Mouse (Mus musculus) kidney, embryonic 16.5 days (tissue): ENCODE results near the gene Cux1. TPM values are rescaled to one million over a fixed set of nuclear protein-coding genes. Genes with fewer than 3 reads are reported as not detected.
A peak's percentile ranks its signal among the peaks of the same experiment; 100 is the strongest.
"Not testable (repeated sequence)": the region's sequence is repeated elsewhere in the genome, so short reads cannot be mapped to it uniquely, and the experiment has no call there.

ENCODE experiments used
- ATAC-seq: fragments of 200-750 bp; cut with Nextera tagmentation; 2 replicates; pipeline ENCODE4 v1.8.0; 2017; ENCODE audit warnings: moderate TSS enrichment; ENCODE audit not compliant: low FRiP score, low TSS enrichment
- H3K27ac ChIP-seq: fragments of 300-500 bp; sonication (generic); 2 replicates; pipeline ENCODE4 v1.5.1; 2014; ENCODE audit warnings: low read length
- H3K27me3 ChIP-seq: fragments of 300-500 bp; sonication (generic); 2 replicates; pipeline ENCODE4 v1.6.1; 2014; ENCODE audit warnings: low read length, control low read depth, mixed read lengths; ENCODE audit not compliant: insufficient read depth
- H3K36me3 ChIP-seq: fragments of 300-500 bp; sonication (generic); 2 replicates; pipeline ENCODE4 v1.6.1; 2014; ENCODE audit warnings: low read length, control low read depth, mixed read lengths; ENCODE audit not compliant: insufficient read depth
- H3K4me1 ChIP-seq: fragments of 300-500 bp; sonication (generic); 2 replicates; pipeline ENCODE4 v1.6.1; 2014; ENCODE audit warnings: low read length, control low read depth, mixed read lengths; ENCODE audit not compliant: insufficient read depth
- H3K4me2 ChIP-seq: fragments of 300-500 bp; sonication (generic); replicated peaks from 2 replicates; pipeline ENCODE4 v1.6.1; 2014; ENCODE audit warnings: low read depth, low read length
- H3K4me3 ChIP-seq: fragments of 300-500 bp; sonication (generic); 2 replicates; pipeline ENCODE4 v1.5.1; 2014; ENCODE audit warnings: mild to moderate bottlenecking, low read length
- H3K9ac ChIP-seq: fragments of 300-500 bp; sonication (generic); replicated peaks from 2 replicates; pipeline ENCODE4 v1.6.1; 2014; ENCODE audit warnings: low read length
- H3K9me3 ChIP-seq: fragments of 300-500 bp; sonication (generic); 2 replicates; pipeline ENCODE4 v1.6.1; 2016; ENCODE audit warnings: low read length, control low read depth
- WGBS: fragments of 180-500 bp; shearing (Covaris S2); extraction: QIAGEN DNeasy Blood & Tissue Kit; methylation state at CpG from one replicate; pipeline ENCODE4 v1.1.7; 2014; 5-methylcytosine and 5-hydroxymethylcytosine counted together
- polyA plus RNA-seq: library from polyadenylated mRNA; unstranded; fragments of >200 nt; fragmentation: Nextera tagmentation; extraction: Ambion mirVana; gene quantifications from 2 replicates; pipeline ENCODE4 v1.2.1, GENCODE M21; 2015

Gene Cux1
- polyA plus RNA-seq, 1 experiment from 2014 or later: 110 TPM

DNA sequence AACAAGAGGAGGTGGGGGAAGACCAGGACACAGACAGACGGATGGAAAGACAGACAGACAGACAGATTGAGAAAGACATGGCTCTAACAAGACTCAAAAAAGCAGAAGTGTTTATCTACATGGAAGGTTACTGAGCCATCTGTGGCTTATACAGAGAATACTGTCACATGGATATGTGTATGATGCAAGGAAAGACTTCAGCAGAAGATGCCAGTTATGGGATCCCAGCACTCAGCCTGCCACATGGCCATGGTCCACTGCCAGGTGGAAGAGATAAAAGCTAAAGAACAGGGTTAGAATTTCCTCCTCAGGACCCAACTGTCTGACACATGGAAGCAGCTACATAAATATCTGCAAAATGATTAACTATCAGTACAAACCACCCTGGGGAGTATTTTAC, 84.9 kb downstream of the Cux1 start:
- no peak overlapping the region for H3K27ac ChIP-seq
- no peaks in the 10 kb centered on the region for H3K27me3 ChIP-seq
- H3K9ac ChIP-seq: no peak overlapping the region
- peaks cover 25% of the 10 kb centered on the region for H3K4me1 ChIP-seq
- H3K36me3 ChIP-seq: peaks cover 18% of the 10 kb centered on the region
- no peaks in the 10 kb centered on the region for H3K9me3 ChIP-seq
- 81% methylated on average over 1 of the region's 1 CpGs for WGBS
- ATAC-seq: no peak
- no peak overlapping the region for H3K4me3 ChIP-seq
- no peak overlapping the region for H3K4me2 ChIP-seq

DNA sequence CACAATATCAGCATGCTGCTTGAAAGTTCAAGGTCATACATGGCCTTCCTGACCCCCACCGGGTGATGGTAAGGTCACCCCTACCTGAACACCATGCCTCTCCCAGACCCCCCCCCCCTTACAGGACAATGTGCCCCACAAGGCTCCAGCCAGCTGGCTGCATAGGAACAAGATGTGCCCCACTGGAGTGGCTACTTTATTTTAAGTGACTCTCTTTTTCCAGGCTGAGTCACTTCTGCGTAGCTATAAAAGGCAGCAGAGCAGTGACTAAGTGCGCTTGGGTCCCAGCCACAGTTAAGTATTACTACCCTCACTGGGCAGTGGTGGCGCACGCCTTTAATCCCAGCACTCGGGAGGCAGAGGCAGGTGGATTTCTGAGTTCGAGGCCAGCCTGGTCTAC, 86.7 kb downstream of the Cux1 start:
- Histone ChIP-seq H3K4me3 (no peak overlapping the region), H3K9me3 (no peaks in the 10 kb centered on the region), H3K4me2 (no peak overlapping the region), H3K4me1 (peaks cover 25% of the 10 kb centered on the region), H3K27ac (no peak overlapping the region; the same call in 1 of the 2 replicates), H3K36me3 (peaks cover 18% of the 10 kb centered on the region), H3K9ac (no peak overlapping the region), H3K27me3 (no peaks in the 10 kb centered on the region)
- no peak for ATAC-seq
- 77% methylated on average over 7 of the region's 7 CpGs for WGBS

DNA sequence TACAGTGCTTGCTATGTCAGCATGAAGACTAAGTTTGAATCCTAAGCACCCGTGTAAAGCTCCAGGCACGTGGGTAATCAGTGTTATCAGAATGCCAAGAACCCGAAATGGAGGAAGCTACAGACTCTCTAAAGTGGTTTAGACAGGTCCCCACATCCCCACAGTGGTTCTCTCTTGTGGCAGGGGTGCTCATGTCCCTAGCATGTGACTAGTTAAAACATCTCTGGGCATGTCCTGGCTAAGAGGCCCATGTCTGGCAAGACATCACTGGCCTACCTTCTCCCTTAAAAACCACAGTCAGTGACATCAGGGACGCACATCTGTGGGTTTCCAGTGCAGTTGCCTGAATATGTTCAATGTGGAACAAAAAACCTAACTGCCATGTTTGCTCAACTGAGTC, 87.5 kb downstream of the Cux1 start:
- no peaks in the 10 kb centered on the region for H3K27me3 ChIP-seq
- peak overlapping the region; percentile 78 for H3K27ac ChIP-seq
- H3K36me3 ChIP-seq: peaks cover 11% of the 10 kb centered on the region
- no peak for ATAC-seq
- H3K9me3 ChIP-seq: no peaks in the 10 kb centered on the region
- 77% methylated on average over 4 of the region's 4 CpGs for WGBS
- no peak overlapping the region for H3K9ac ChIP-seq
- H3K4me2 ChIP-seq: no peak overlapping the region
- H3K4me3 ChIP-seq: no peak overlapping the region
- H3K4me1 ChIP-seq: peaks cover 25% of the 10 kb centered on the region

DNA sequence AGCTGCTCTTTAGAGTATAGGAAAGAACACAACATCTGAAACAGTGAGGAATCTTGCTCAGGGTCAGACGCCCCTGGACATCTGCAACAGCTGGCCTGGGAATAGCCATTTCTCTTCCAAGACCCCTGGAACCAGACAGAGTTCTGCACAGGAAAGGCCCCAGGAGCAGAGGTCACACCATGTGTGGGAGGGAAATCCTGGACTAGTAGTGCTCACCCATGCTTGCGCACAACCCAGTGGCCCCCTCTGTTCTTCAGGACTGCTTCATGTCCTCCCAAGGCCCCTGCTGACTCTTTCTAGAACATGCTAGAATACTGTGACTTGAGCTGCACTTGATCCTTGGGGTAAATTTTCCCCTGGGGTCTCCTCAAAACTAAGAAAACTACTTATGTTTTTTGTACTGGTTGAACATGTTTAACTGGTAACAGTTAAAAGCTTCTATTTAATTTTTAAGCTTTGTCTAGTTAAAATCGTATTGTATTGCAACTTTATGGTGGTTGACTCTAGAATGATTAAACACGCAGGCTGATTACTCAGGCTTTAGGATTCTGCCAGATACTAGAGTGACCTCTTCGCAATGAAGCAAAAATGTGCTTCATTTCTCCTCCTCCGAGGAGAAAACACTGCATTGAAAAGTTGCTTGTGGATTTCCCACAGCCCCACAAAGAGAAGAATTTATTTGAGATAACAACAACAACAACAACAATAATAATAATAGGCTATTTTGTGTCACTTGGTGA, 88.1 kb downstream of the Cux1 start:
- Histone ChIP-seq H3K27me3 (no peaks in the 10 kb centered on the region), H3K4me1 (peaks cover 25% of the 10 kb centered on the region), H3K9me3 (no peaks in the 10 kb centered on the region), H3K27ac (peak overlapping the region; percentile 78), H3K4me3 (no peak overlapping the region), H3K36me3 (peaks cover 6% of the 10 kb centered on the region), H3K4me2 (no peak overlapping the region), H3K9ac (no peak overlapping the region)
- peak; percentile 80 for ATAC-seq
- WGBS: 44% methylated on average over 6 of the region's 6 CpGs

DNA sequence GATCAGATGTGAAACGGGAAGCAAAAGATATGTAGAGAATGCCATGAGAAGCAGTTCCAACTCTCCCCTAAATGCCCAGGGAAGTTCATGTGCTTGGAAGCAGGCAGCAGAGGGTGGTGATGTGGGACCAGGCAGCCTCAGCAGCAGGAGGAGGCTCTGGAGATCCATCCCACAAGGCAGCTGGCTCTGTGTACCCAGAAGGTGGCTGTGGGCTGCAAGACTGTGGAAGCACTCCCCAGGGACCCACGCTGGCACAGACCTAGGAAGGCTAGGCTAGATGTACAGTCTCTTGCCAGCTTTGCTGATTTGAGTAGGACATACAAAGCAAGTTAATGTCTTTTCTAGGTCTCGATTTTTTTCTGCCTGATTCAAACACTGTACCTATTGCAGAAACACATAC, 91.0 kb downstream of the Cux1 start:
- Histone ChIP-seq H3K4me1 (peaks cover 54% of the 10 kb centered on the region), H3K9ac (no peak overlapping the region), H3K27me3 (no peaks in the 10 kb centered on the region), H3K4me3 (no peak overlapping the region), H3K36me3 (no peaks in the 10 kb centered on the region), H3K4me2 (no peak overlapping the region), H3K9me3 (no peaks in the 10 kb centered on the region), H3K27ac (no peak overlapping the region)
- ATAC-seq: no peak
- 82% methylated on average over 3 of the region's 3 CpGs for WGBS

DNA sequence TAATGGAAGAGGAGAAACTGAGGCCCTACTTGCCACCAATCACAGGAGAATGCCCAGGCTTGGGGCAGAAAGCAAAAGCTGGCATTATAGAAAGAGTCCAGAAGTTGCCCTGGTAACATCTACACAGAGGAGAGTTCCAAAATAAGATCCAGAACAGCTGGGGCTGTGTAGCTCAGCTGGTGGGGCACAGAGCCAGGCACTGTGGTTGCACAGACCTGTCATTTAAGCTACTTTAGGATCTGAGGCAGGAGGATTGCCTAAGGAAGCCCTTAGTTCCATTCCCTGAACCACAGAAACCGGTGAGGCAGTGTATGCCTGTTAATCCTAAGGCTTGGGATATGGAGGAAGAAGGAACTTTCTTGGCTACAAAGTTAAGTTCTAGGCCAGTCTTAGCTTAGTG, 92.1 kb downstream of the Cux1 start:
- 86% methylated on average over 1 of the region's 1 CpGs for WGBS
- peaks cover 63% of the 10 kb centered on the region for H3K4me1 ChIP-seq
- no peaks in the 10 kb centered on the region for H3K9me3 ChIP-seq
- no peak overlapping the region for H3K9ac ChIP-seq
- no peak overlapping the region for H3K4me2 ChIP-seq
- H3K4me3 ChIP-seq: no peak overlapping the region
- H3K36me3 ChIP-seq: no peaks in the 10 kb centered on the region
- H3K27me3 ChIP-seq: no peaks in the 10 kb centered on the region
- no peak overlapping the region for H3K27ac ChIP-seq
- ATAC-seq: no peak

DNA sequence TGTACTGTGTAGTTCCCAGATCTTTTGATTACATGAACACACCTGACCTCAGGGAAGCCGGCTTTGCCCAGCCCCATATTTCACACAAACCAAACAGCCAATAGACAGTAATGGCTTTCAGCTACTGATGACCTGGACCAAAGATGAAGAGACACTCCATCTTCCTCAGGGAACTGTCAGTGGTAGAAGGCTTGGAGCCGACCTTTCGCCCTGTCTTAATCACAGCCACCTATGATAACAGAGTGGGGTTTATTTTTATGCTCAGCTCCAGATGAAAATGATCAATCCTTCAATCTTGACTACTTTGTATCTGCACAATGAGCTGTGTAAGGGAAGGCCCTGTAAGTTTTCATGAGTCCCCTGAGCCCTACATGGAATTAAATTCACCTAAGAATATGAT, 93.2 kb downstream of the Cux1 start:
- Histone ChIP-seq H3K4me1 (peaks cover 60% of the 10 kb centered on the region), H3K9me3 (no peaks in the 10 kb centered on the region), H3K4me2 (no peak overlapping the region), H3K4me3 (no peak overlapping the region), H3K9ac (no peak overlapping the region), H3K27ac (no peak overlapping the region; the same call in 1 of the 2 replicates), H3K36me3 (no peaks in the 10 kb centered on the region), H3K27me3 (no peaks in the 10 kb centered on the region)
- no peak for ATAC-seq
- WGBS: 41% methylated on average over 3 of the region's 3 CpGs

DNA sequence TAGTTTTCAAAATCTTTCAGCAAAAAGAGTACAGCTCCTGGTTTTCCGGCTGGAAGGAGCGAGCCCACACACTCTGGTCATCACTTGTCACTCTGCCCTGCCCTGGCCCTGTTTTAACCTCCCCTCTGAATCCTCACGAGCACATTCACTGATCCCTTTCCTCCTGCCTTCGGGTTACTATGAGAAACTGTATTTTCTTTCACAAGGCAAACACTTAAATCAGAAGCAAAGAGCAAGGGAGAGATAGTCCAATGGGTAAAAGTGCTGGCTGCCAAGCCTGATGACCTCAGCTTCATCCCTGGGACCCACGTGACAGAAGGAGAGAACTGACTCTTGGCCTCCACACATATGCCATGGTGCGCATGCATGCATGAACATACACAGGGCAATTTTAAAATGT, 94.0 kb downstream of the Cux1 start:
- Histone ChIP-seq H3K9me3 (no peaks in the 10 kb centered on the region), H3K4me3 (no peak overlapping the region), H3K9ac (0 out of 2 replicates have a peak overlapping the region, but pooled peaks have one; percentile 12), H3K4me2 (0 out of 2 replicates have a peak overlapping the region, but pooled peaks have one; percentile 5), H3K27me3 (no peaks in the 10 kb centered on the region), H3K27ac (peak overlapping the region; percentile 65), H3K4me1 (peaks cover 59% of the 10 kb centered on the region), H3K36me3 (no peaks in the 10 kb centered on the region)
- WGBS: 16% methylated on average over 6 of the region's 6 CpGs
- peak; percentile 76 for ATAC-seq

DNA sequence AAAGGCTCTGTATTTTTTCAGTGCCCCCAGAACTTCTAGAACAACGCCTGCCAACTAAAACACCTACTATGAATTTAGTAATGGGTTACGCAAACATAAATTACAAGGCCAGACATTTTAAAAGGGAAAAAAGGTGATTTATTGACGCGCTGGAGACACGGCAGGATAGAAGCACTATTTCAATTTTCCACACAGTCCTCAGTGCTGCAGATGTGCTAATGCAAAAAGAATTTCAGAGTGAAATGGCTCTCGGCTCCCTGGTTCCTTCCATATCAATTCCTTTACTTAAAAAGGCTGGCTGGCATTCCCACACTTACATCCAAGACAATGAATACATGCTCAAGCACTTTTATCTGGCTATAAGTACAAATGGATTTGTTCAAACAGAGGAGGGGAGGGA, 94.4 kb downstream of the Cux1 start:
- Histone ChIP-seq H3K27ac (peak overlapping the region; percentile 65), H3K4me1 (peaks cover 59% of the 10 kb centered on the region), H3K9me3 (no peaks in the 10 kb centered on the region), H3K4me2 (0 out of 2 replicates have a peak overlapping the region, but pooled peaks have one; percentile 5), H3K4me3 (no peak overlapping the region), H3K36me3 (no peaks in the 10 kb centered on the region), H3K9ac (no peak overlapping the region), H3K27me3 (no peaks in the 10 kb centered on the region)
- 38% methylated on average over 6 of the region's 6 CpGs for whole genome bisulfite sequencing
- ATAC-seq: no peak

DNA sequence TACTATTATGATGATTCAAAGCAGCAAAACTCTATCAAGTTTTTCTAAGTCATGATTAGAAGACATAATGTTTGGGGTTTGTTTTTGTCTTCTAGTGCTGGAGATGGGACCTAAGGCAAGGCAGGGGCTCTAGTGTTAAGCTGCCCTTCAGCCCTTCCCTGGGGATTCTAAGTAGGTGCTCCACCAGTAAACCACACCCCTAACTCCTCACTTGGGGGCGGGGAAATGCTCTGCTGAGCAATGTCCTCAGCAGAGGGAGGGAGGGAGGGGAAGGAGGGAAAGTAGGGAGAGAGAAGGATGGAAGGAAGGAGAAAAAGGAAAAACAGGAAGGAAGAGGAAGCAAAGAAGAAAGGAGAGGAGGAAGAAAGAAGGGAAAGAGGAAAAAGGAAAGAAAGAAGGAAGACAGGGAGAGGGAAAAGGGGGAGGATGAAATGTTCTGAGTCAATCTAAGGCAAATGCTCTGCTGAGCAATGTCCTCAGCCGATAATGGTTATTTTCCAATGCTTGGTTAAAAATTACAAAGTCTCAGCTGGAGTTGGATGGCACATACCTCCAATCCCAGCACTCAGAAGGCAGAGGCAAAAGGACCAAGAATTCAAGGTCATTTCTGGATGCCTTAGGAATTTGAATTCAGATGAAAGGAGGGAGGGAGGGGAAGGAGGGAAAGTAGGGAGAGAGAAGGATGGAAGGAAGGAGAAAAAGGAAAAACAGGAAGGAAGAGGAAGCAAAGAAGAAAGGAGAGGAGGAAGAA, 96.1 kb downstream of the Cux1 start:
- not testable (repeated sequence) for H3K4me3 ChIP-seq, H3K27me3 ChIP-seq, H3K9ac ChIP-seq, H3K9me3 ChIP-seq, H3K36me3 ChIP-seq, H3K4me2 ChIP-seq
- WGBS: 32% methylated on average over 2 of the region's 2 CpGs
- peak; percentile 61; the same call in 1 of the 2 replicates for ATAC-seq
- Histone ChIP-seq H3K4me1 (peaks cover 71% of the 10 kb centered on the region), H3K27ac (peak overlapping the region; percentile 67; the same call in 1 of the 2 replicates)
